Comparison of ENCODE assay signal across 13 mouse cellular contexts in the genomic region with DNA sequence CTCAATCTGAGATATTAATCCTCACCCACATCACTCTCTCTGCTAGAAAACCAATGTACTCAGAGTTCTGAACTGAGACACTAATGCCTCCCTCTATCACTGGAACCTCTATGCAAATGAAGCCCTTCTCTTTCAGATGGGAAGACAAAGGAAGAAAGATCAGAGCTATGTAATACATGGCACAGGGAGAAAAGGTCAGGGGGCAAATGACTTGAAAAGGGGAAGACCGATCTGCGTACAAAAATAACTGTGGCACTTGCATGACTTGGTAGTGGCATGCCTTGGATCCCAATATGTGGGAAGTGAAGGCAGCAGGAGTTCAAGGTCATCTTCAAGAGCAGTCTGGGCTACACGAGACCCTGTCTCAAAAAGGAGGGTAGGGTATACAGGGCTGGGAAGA. TPM values are rescaled to one million over a fixed set of nuclear protein-coding genes. Genes with fewer than 3 reads are reported as not detected.
DNase-seq lines count a peak whose midpoint lies in the region; ATAC-seq lines count a peak whose summit lies in the region.
"Had no signal": no experiment of that assay in that cellular context is flagged by ENCODE, and none has a peak within 500 bp of the region (broad histone marks: within the 10 kb centered on the region; RNA-seq: fewer than 3 reads in every experiment).

No protein-coding gene starts in this region.

- no peak overlapping the region for H3K4me3 ChIP-seq in heart, embryonic 13.5 days
- no peak overlapping the region for H3K4me3 ChIP-seq in midbrain, embryonic 11.5 days (ENCODE audit: low read depth, low read length)
- H3K4me3 ChIP-seq in midbrain, embryonic 15.5 days: no peak overlapping the region
- no peak overlapping the region for H3K4me3 ChIP-seq in liver, embryonic 11.5 days (ENCODE audit: low read depth, low read length)

- no peak overlapping the region for H3K9ac ChIP-seq in heart, embryonic 13.5 days
- H3K9ac ChIP-seq in midbrain, embryonic 11.5 days (ENCODE audit: low read length): no peak overlapping the region
- no peak overlapping the region for H3K9ac ChIP-seq in midbrain, embryonic 15.5 days
- no peak overlapping the region for H3K9ac ChIP-seq in liver, embryonic 11.5 days (ENCODE audit: low read depth, low read length)

- DNase-seq in embryo, embryonic 10.5 days (ENCODE audit: low spot score): peak; percentile 12
- no peak for DNase-seq in embryo, embryonic 11 days
- DNase-seq in heart, adult 9 months (ENCODE audit: low spot score in 2 of 2): no peak
- peak; percentile 82 for DNase-seq in midbrain, embryonic 11.5 days (ENCODE audit: low spot score, missing footprints)
- DNase-seq in liver, embryonic 11.5 days (ENCODE audit: low spot score): no peak
- DNase-seq in left cerebral cortex, adult 8-10 months (ENCODE audit: low spot score in 2 of 2): no peak
- DNase-seq: cerebellum, adult 9-11 months; gastrocnemius, postnatal 10 days; kidney, postnatal 4 days; thymus, postnatal 36 days had no signal

- peaks cover 83% of the 10 kb centered on the region for H3K36me3 ChIP-seq in heart, embryonic 13.5 days
- no peaks in the 10 kb centered on the region for H3K36me3 ChIP-seq in midbrain, embryonic 11.5 days (ENCODE audit: control insufficient read depth, insufficient read depth, low read length)
- peaks cover 6% of the 10 kb centered on the region; the same call in 1 of the 2 replicates for H3K36me3 ChIP-seq in midbrain, embryonic 15.5 days (replicated peaks)
- H3K36me3 ChIP-seq in liver, embryonic 11.5 days (ENCODE audit: control insufficient read depth, insufficient read depth, low read length): 0 out of 2 replicates have a peak, but pooled peaks cover 2% of the 10 kb centered on the region

- ATAC-seq in heart, embryonic 13.5 days (ENCODE audit: extremely low read depth, insufficient number of reproducible peaks, low FRiP score, low TSS enrichment): no peak
- ATAC-seq in midbrain, embryonic 11.5 days (ENCODE audit: low FRiP score): no peak
- no peak for ATAC-seq in midbrain, embryonic 15.5 days (replicated peaks)
- ATAC-seq in liver, embryonic 11.5 days (replicated peaks; ENCODE audit: low FRiP score): no peak
- ATAC-seq: CD4-positive, CD25-positive, alpha-beta regulatory T cell, adult 4 months had no signal

- peak overlapping the region; percentile 33 for H3K27ac ChIP-seq in heart, embryonic 13.5 days (replicated peaks)
- no peak overlapping the region for H3K27ac ChIP-seq in midbrain, embryonic 11.5 days (ENCODE audit: low read depth, low read length)
- no peak overlapping the region for H3K27ac ChIP-seq in midbrain, embryonic 15.5 days
- H3K27ac ChIP-seq in liver, embryonic 11.5 days (ENCODE audit: low read depth, low read length): no peak overlapping the region

- WGBS in heart, embryonic 13.5 days: 38% methylated on average over 3 of the region's 3 CpGs
- 22% methylated on average over 3 of the region's 3 CpGs for WGBS in midbrain, embryonic 11.5 days
- 19% methylated on average over 3 of the region's 3 CpGs for WGBS in midbrain, embryonic 15.5 days
- 61% methylated on average over 3 of the region's 3 CpGs for whole genome bisulfite sequencing in liver, embryonic 11.5 days

- no peaks in the 10 kb centered on the region for H3K9me3 ChIP-seq in heart, embryonic 13.5 days
- no peaks in the 10 kb centered on the region for H3K9me3 ChIP-seq in midbrain, embryonic 11.5 days (ENCODE audit: control insufficient read depth, low read length)
- no peaks in the 10 kb centered on the region for H3K9me3 ChIP-seq in midbrain, embryonic 15.5 days
- no peaks in the 10 kb centered on the region for H3K9me3 ChIP-seq in liver, embryonic 11.5 days (ENCODE audit: control insufficient read depth, low read length)

- peaks cover 73% of the 10 kb centered on the region for H3K4me1 ChIP-seq in heart, embryonic 13.5 days
- H3K4me1 ChIP-seq in midbrain, embryonic 11.5 days (ENCODE audit: control insufficient read depth, insufficient read depth, low read length): peaks cover 13% of the 10 kb centered on the region
- H3K4me1 ChIP-seq in midbrain, embryonic 15.5 days: peaks cover 10% of the 10 kb centered on the region
- peaks cover 12% of the 10 kb centered on the region for H3K4me1 ChIP-seq in liver, embryonic 11.5 days (replicated peaks; ENCODE audit: control insufficient read depth, insufficient read depth, low read length)

- no peaks in the 10 kb centered on the region for H3K27me3 ChIP-seq in heart, embryonic 13.5 days (replicated peaks)
- no peaks in the 10 kb centered on the region for H3K27me3 ChIP-seq in midbrain, embryonic 11.5 days (ENCODE audit: control insufficient read depth, insufficient read depth, low read length)
- no peaks in the 10 kb centered on the region for H3K27me3 ChIP-seq in midbrain, embryonic 15.5 days (replicated peaks)
- no peaks in the 10 kb centered on the region for H3K27me3 ChIP-seq in liver, embryonic 11.5 days (replicated peaks; ENCODE audit: control insufficient read depth, insufficient read depth, low read length)

- no peak overlapping the region for H3K4me2 ChIP-seq in heart, embryonic 13.5 days
- no peak overlapping the region for H3K4me2 ChIP-seq in midbrain, embryonic 11.5 days
- no peak overlapping the region for H3K4me2 ChIP-seq in midbrain, embryonic 15.5 days
- H3K4me2 ChIP-seq in liver, embryonic 11.5 days: no peak overlapping the region

RNA-seq across cellular contexts. Expression of a gene that starts 31.4 kb away (rescaled TPM):
- polyA plus RNA-seq in heart, embryonic 13.5 days (2015; fragmentation: Nextera tagmentation; extraction: Ambion mirVana): 46.6 and 49.8 TPM in 2 replicates
- polyA plus RNA-seq in midbrain, embryonic 11.5 days (2014; fragmentation: Nextera tagmentation; extraction: Ambion mirVana): 52.3 and 53.6 TPM in 2 replicates
- 60.3 and 65.2 TPM in 2 replicates for polyA plus RNA-seq in midbrain, embryonic 15.5 days (2015; fragmentation: Nextera tagmentation; extraction: Ambion mirVana)
- 21.6 and 22.5 TPM in 2 replicates for polyA plus RNA-seq in liver, embryonic 11.5 days (2014; fragmentation: Nextera tagmentation; extraction: Ambion mirVana)
- total RNA-seq in left cerebral cortex, adult 8-10 months (2022): 10 to 100 TPM; 85.2 to 87.7 (median 87.5) TPM

Comparison
In these comparisons a context has a peak if more than half of its experiments do, and no peak if none do; other contexts are left out.
1. DNase-seq: peak in embryo, embryonic 10.5 days (single experiment) and midbrain, embryonic 11.5 days (single experiment); none in embryo, embryonic 11 days (single experiment), heart, adult 9 months (0 of 2), liver, embryonic 11.5 days (single experiment) and left cerebral cortex, adult 8-10 months (0 of 2).